Mouse (Mus musculus): ENCODE data around the gene Klk8. TPM values are rescaled to one million over a fixed set of nuclear protein-coding genes. Genes with fewer than 3 reads are reported as not detected.
A peak's percentile ranks its signal among the peaks of the same experiment; 100 is the strongest.

The Klk8 gene
- total and polyA plus RNA-seq, 2 experiments from 2014 or later, result 7.4 to 9.5 TPM

DNA sequence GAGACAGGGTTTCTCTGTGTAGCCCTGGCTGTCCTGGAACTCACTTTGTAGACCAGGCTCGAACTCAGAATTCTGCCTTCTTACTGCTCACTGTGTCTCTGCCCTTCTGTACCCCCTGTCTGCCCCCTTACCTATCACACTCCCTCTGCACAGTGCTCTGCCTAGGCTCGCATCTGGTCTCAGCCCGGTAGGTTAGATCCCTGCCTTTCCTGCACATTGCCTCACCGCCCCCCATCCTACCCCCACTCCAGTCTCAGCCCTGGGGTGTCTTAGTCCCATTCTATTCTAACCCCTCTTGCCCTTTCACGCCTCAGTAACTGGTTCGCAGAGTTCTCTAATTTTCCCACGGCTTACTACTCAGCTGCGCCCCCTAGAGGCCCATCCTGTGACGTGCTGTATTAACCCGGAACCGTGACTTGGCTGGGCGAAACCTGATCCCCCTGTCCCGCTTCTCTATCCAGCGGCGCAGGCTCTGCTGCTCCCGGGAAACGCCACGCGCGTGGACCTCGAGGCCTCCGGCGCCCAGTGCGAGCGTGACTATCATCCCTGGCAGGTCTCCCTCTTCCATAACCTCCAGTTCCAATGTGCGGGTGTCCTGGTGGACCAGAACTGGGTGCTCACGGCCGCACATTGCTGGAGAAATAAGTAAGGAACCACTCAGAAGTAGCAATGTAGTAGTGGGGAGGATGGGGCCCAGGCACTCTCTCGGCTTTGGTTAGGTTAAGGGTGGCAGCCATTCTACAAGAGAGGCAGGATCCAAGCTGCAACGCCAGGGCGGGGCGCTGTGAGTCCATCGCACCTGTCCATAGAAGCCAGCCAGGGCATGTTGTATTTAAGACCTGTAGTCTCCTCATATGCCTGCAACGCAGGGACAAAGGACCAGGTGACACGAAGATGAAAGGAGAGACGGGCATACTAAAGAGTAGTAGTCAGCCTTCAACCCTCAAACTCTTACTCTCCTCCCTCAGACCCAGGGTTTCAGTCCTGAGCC is 14.8 kb upstream of the Klk8 start:
- TF ChIP-seq CTCF (IDR thresholded peaks at IDR 0.05), result peak; percentile 89
- Histone ChIP-seq H3K4me1 (ENCODE audit: insufficient read depth, low read length) (0 out of 2 replicates have a peak, but pooled peaks cover 4% of the 10 kb centered on the region), H3K4me3 (ENCODE audit: low read depth, low read length) (peak overlapping the region; percentile 34)

DNA sequence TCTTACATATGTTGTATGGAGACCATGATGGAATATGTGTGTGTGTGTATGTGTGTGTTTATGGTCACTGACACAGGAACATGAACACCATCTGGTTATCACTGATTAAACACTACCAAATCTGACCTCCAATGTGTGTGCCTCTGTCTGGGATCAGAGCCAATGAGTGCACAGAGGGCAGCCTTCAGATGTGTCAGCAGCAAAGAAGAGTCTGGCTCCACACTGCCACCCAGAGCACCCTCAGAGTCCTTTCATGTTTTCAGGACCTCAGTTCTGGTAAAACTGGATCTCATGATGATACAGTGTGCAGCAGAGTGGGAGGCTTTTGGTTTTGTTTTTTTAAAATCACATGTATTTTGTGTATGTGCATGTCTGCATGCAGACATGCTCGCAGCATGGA is 12.1 kb upstream of the Klk8 start:
- no peak overlapping the region for H3K27ac ChIP-seq (ENCODE audit: low read depth, low read length)
- 84% methylated on average over 1 of the region's 1 CpGs for WGBS
- no peaks in the 10 kb centered on the region for H3K9me3 ChIP-seq (ENCODE audit: low read length)
- no peaks in the 10 kb centered on the region for H3K36me3 ChIP-seq (ENCODE audit: insufficient read depth, low read length)
- no peak overlapping the region for H3K4me2 ChIP-seq (ENCODE audit: low read depth, low read length, poor library complexity, severe bottlenecking)
- 0 out of 2 replicates have a peak, but pooled peaks cover 5% of the 10 kb centered on the region for H3K27me3 ChIP-seq (ENCODE audit: insufficient read depth, low read length)
- H3K4me1 ChIP-seq (ENCODE audit: insufficient read depth, low read length), result 0 out of 2 replicates have a peak, but pooled peaks cover 4% of the 10 kb centered on the region
- H3K4me3 ChIP-seq (ENCODE audit: low read depth, low read length), result no peak overlapping the region
- no peak overlapping the region for H3K9ac ChIP-seq (replicated peaks; ENCODE audit: low read length, poor library complexity, severe bottlenecking)
- peak; percentile 47 for TF ChIP-seq CTCF (IDR thresholded peaks at IDR 0.05)
- DNase-seq (ENCODE audit: low spot score), result peak; percentile 39
- ATAC-seq (ENCODE audit: low FRiP score), result no peak

More for the DNA sequence above, 14.8 kb upstream of the Klk8 start:
- 8% methylated on average over 36 of the region's 36 CpGs for WGBS
- Histone ChIP-seq H3K4me2 (ENCODE audit: low read depth, low read length, poor library complexity, severe bottlenecking) (peak overlapping the region; percentile 68), H3K36me3 (ENCODE audit: insufficient read depth, low read length) (no peaks in the 10 kb centered on the region), H3K9me3 (ENCODE audit: low read length) (no peaks in the 10 kb centered on the region), H3K27me3 (ENCODE audit: insufficient read depth, low read length) (0 out of 2 replicates have a peak, but pooled peaks cover 5% of the 10 kb centered on the region), H3K9ac (replicated peaks; ENCODE audit: low read length, poor library complexity, severe bottlenecking) (0 out of 2 replicates have a peak overlapping the region, but pooled peaks have one; percentile 29), H3K27ac (ENCODE audit: low read depth, low read length) (no peak overlapping the region)
- DNase-seq (ENCODE audit: low spot score), result peak; percentile 60
- peak; percentile 61 for ATAC-seq (ENCODE audit: low FRiP score)

DNA sequence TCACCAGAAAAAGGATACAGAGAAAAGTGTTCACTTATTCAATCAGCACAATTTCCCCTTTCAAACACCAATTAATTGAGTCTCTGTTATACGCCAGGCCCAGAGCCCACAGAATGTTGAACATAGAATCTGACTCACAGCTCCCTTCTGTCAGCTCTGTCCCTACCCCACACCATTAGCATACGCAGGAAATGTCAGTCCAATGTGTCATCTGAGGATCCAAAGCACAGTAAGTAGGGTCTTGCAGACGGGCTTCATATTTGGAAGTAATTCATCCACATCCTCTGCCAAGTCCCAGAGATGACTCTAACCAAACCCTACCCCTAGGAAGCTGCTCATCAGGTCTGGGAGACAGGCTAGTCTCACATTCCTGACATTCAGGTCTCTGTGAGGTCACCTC is 9.3 kb upstream of the Klk8 start:
- no peaks in the 10 kb centered on the region for H3K4me1 ChIP-seq (ENCODE audit: insufficient read depth, low read length)
- no peak overlapping the region for H3K4me2 ChIP-seq (ENCODE audit: low read depth, low read length, poor library complexity, severe bottlenecking)
- H3K27ac ChIP-seq (ENCODE audit: low read depth, low read length), result no peak overlapping the region
- no peak for DNase-seq (ENCODE audit: low spot score)
- H3K9me3 ChIP-seq (ENCODE audit: low read length), result no peaks in the 10 kb centered on the region
- H3K4me3 ChIP-seq (ENCODE audit: low read depth, low read length), result no peak overlapping the region
- 0 out of 2 replicates have a peak, but pooled peaks cover 5% of the 10 kb centered on the region for H3K27me3 ChIP-seq (ENCODE audit: insufficient read depth, low read length)
- H3K36me3 ChIP-seq (ENCODE audit: insufficient read depth, low read length), result no peaks in the 10 kb centered on the region
- H3K9ac ChIP-seq (replicated peaks; ENCODE audit: low read length, poor library complexity, severe bottlenecking), result no peak overlapping the region
- no peak for ATAC-seq (ENCODE audit: low FRiP score)
- 80% methylated on average over 3 of the region's 3 CpGs for WGBS
- TF ChIP-seq CTCF (IDR thresholded peaks at IDR 0.05), result no peak

DNA sequence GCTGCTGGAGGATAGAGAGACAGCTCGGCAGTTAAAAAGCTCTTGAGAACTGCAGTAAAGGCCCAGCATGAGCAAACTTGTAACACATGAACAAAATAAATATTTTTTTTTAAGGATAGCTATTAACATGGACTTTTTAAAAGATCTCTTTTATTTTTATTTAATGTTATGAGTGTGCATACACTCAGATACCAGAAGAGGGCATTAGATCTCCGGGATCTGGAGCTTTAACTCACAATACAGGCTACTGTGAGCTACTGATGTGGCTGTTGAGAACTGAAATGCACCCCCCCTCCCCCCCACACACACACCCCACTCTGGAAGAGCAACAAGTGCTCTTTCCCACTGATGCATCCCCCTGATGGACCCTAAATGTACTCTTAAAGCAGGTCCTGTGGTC is 8.1 kb upstream of the Klk8 start:
- Histone ChIP-seq H3K9ac (replicated peaks; ENCODE audit: low read length, poor library complexity, severe bottlenecking) (no peak overlapping the region), H3K36me3 (ENCODE audit: insufficient read depth, low read length) (no peaks in the 10 kb centered on the region), H3K9me3 (ENCODE audit: low read length) (no peaks in the 10 kb centered on the region), H3K4me3 (ENCODE audit: low read depth, low read length) (no peak overlapping the region), H3K27ac (ENCODE audit: low read depth, low read length) (no peak overlapping the region), H3K4me1 (ENCODE audit: insufficient read depth, low read length) (no peaks in the 10 kb centered on the region), H3K27me3 (ENCODE audit: insufficient read depth, low read length) (no peaks in the 10 kb centered on the region), H3K4me2 (ENCODE audit: low read depth, low read length, poor library complexity, severe bottlenecking) (no peak overlapping the region)
- ATAC-seq (ENCODE audit: low FRiP score) (no peak), DNase-seq (ENCODE audit: low spot score) (peak; percentile 21)
- WGBS, result 74% methylated on average over 2 of the region's 2 CpGs
- TF ChIP-seq CTCF (IDR thresholded peaks at IDR 0.05), result peak; percentile 54

DNA sequence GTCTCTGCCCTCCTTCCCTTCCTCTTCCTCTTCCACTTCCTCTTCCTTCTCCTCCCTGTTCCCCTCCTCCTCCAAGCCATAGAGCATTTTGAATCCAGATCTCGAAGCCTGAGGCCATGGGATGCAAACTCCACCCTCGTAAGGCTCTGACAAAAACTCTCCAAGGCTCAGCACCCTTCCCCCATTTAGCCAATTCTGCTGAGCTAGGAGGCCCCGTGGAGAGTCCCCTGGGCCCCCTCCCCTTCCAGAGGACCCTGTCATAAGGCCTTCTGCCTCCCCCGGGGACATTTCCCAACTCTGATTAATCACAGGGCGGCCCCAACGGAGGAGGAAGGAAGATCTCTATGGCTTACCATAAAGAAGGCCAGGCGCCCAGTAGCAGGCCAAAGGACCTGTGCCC is 5.8 kb upstream of the Klk8 start, which contains the start of gene Klk9:
TSS of gene Klk9 (plus strand) at position 301 of the 400 bp plus-strand sequence.
- no peak for ATAC-seq (ENCODE audit: low FRiP score)
- 79% methylated on average over 7 of the region's 7 CpGs for WGBS
- no peak for TF ChIP-seq CTCF (IDR thresholded peaks at IDR 0.05)

DNA sequence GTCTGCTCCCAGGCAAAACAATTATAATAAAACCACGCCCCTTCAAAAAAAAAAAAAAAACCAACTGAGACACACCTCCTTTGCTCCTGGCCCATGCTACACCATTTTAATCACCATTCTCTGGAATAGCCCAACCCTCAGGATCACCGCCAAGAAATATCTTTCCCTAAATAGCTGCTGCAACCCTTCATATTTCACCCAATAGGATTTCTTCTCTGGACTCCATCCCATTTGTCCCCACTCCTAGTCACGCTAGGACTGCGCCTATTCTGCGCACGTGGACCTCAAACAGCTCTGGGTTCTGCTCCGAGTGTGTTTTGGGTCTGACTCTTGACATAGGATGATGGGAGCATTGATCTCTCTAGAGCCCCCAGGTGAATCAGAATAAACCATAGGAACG is 1.0 kb upstream of the Klk8 start:
- DNase-seq (ENCODE audit: low spot score) (peak; percentile 8), ATAC-seq (ENCODE audit: low FRiP score) (peak; percentile 15; the same call in 1 of the 2 replicates)
- H3K27ac ChIP-seq (ENCODE audit: low read depth, low read length), result no peak overlapping the region

More for the DNA sequence above, 5.8 kb upstream of the Klk8 start, which contains the start of gene Klk9:
- Histone ChIP-seq H3K27ac (ENCODE audit: low read depth, low read length) (no peak within 1 kb of the TSS), H3K4me2 (ENCODE audit: low read depth, low read length, poor library complexity, severe bottlenecking) (no peak within 1 kb of the TSS), H3K9me3 (ENCODE audit: low read length) (no peaks in the 10 kb centered on the region), H3K9ac (replicated peaks; ENCODE audit: low read length, poor library complexity, severe bottlenecking) (no peak within 1 kb of the TSS), H3K27me3 (ENCODE audit: insufficient read depth, low read length) (peaks cover 10% of the 10 kb centered on the region; the same call in 1 of the 2 replicates), H3K4me3 (ENCODE audit: low read depth, low read length) (no peak within 1 kb of the TSS), H3K36me3 (ENCODE audit: insufficient read depth, low read length) (no peaks in the 10 kb centered on the region), H3K4me1 (ENCODE audit: insufficient read depth, low read length) (no peaks in the 10 kb centered on the region; the same call in 1 of the 2 replicates)
- no peak for DNase-seq (ENCODE audit: low spot score)

More for the DNA sequence above, 1.0 kb upstream of the Klk8 start:
- H3K4me3 ChIP-seq (ENCODE audit: low read depth, low read length), result peak overlapping the region; percentile 52
- 3% methylated on average over 7 of the region's 8 CpGs for WGBS
- no peaks in the 10 kb centered on the region for H3K9me3 ChIP-seq (ENCODE audit: low read length)
- H3K4me2 ChIP-seq (ENCODE audit: low read depth, low read length, poor library complexity, severe bottlenecking), result peak overlapping the region; percentile 90
- peak overlapping the region; percentile 54 for H3K9ac ChIP-seq (replicated peaks; ENCODE audit: low read length, poor library complexity, severe bottlenecking)
- H3K27me3 ChIP-seq (ENCODE audit: insufficient read depth, low read length), result peaks cover 10% of the 10 kb centered on the region; the same call in 1 of the 2 replicates
- H3K36me3 ChIP-seq (ENCODE audit: insufficient read depth, low read length), result no peaks in the 10 kb centered on the region
- TF ChIP-seq CTCF (IDR thresholded peaks at IDR 0.05), result no peak
- no peaks in the 10 kb centered on the region; the same call in 1 of the 2 replicates for H3K4me1 ChIP-seq (ENCODE audit: insufficient read depth, low read length)
